16 mouse cellular contexts compared by ENCODE assay signal in genomic region chr6:115770852-115771251, GRCm38 (mm10). TPM values are rescaled to one million over a fixed set of nuclear protein-coding genes. Genes with fewer than 3 reads are reported as not detected.
"Had no signal": no experiment of that assay in that cellular context is flagged by ENCODE, and none has a peak within 500 bp of the region (broad histone marks: within the 10 kb centered on the region; RNA-seq: fewer than 3 reads in every experiment).

No protein-coding gene starts in this region.

- H3K4me2 ChIP-seq: hindbrain, embryonic 12.5 days; limb, embryonic 15.5 days; lung, embryonic 14.5 days; midbrain, embryonic 12.5 days; neural tube, embryonic 13.5 days; stomach, embryonic 15.5 days had no signal

- H3K9ac ChIP-seq: hindbrain, embryonic 12.5 days; limb, embryonic 15.5 days; lung, embryonic 14.5 days; midbrain, embryonic 12.5 days; neural tube, embryonic 13.5 days; stomach, embryonic 15.5 days had no signal

- H3K4me3 ChIP-seq: hindbrain, embryonic 12.5 days; limb, embryonic 15.5 days; midbrain, embryonic 12.5 days; neural tube, embryonic 13.5 days; stomach, embryonic 15.5 days had no signal

- ATAC-seq: hindbrain, embryonic 16.5 days; inflammation-experienced regulatory T-cells, adult 6 months; midbrain, embryonic 16.5 days had no signal

- DNase-seq: kidney, adult 9 months; lung, embryonic 14.5 days; lung, postnatal 10 days; retina, postnatal 1 day; right cerebral cortex, postnatal 4 days; thymus, adult 2 months; thymus, postnatal 25 days had no signal

- H3K27me3 ChIP-seq: hindbrain, embryonic 12.5 days; limb, embryonic 15.5 days; midbrain, embryonic 12.5 days; neural tube, embryonic 13.5 days; stomach, embryonic 15.5 days had no signal

- H3K9me3 ChIP-seq: hindbrain, embryonic 12.5 days; limb, embryonic 15.5 days; neural tube, embryonic 13.5 days; stomach, embryonic 15.5 days had no signal

- H3K36me3 ChIP-seq: hindbrain, embryonic 12.5 days; limb, embryonic 15.5 days; midbrain, embryonic 12.5 days; neural tube, embryonic 13.5 days; stomach, embryonic 15.5 days had no signal

- H3K27ac ChIP-seq: hindbrain, embryonic 12.5 days; limb, embryonic 15.5 days; macrophage; midbrain, embryonic 12.5 days; neural tube, embryonic 13.5 days; stomach, embryonic 15.5 days had no signal

RNA-seq across cellular contexts. Expression of gene Tmem40, which starts 8.6 kb away (rescaled TPM):
- polyA plus RNA-seq: inflammation-experienced regulatory T-cells, adult 6 months had no signal
